Mouse (Mus musculus): ENCODE measurements around the gene Arid3a.

GRCm38 (mm10) chr10:79883297-79884084, 43.4 kb upstream of the Arid3a start:
- TF ChIP-seq POLR2A (IDR thresholded peaks at IDR 0.05; ENCODE audit: control insufficient read depth, low read depth, low read length) = no peak
- TF ChIP-seq CTCF (IDR thresholded peaks at IDR 0.05; ENCODE audit: control insufficient read depth, insufficient read depth, insufficient replicate concordance, low read depth, low read length) = peak; percentile 83; the same call in 1 of the 2 replicates
